Mouse (Mus musculus) lung, embryonic 14.5 days (tissue): Measurements from ENCODE around the gene Marcks. TPM values are rescaled to one million over a fixed set of nuclear protein-coding genes. Genes with fewer than 3 reads are reported as not detected.

Source experiments
- ATAC-seq: fragments of 200-750 bp; cut with Nextera tagmentation; 2 replicates; pipeline ENCODE4 v1.8.0; 2017; ENCODE audit warnings: mild to moderate bottlenecking, moderate TSS enrichment, moderate library complexity; ENCODE audit not compliant: insufficient read depth
- DNase-seq: peaks from one replicate; pipeline ENCODE4 v3.0.0-alpha.2; 2015
- H3K27ac ChIP-seq: fragments of 300-500 bp; sonication (generic); 2 replicates; pipeline ENCODE4 v1.5.1; 2014; ENCODE audit warnings: low read depth, mild to moderate bottlenecking, moderate library complexity
- H3K27me3 ChIP-seq: fragments of 300-500 bp; sonication (generic); 2 replicates; pipeline ENCODE4 v1.6.1; 2014; ENCODE audit warnings: low read length, control low read depth; ENCODE audit not compliant: insufficient read depth
- H3K36me3 ChIP-seq: fragments of 300-500 bp; sonication (generic); 2 replicates; pipeline ENCODE4 v1.6.1; 2014; ENCODE audit warnings: control low read depth; ENCODE audit not compliant: insufficient read depth
- H3K4me1 ChIP-seq: fragments of 300-500 bp; sonication (generic); 2 replicates; pipeline ENCODE4 v1.6.1; 2014; ENCODE audit warnings: antibody characterized with exemption, control low read depth; ENCODE audit not compliant: insufficient read depth
- H3K4me2 ChIP-seq: fragments of 300-500 bp; sonication (generic); 2 replicates; pipeline ENCODE4 v1.6.1; 2014; ENCODE audit warnings: mild to moderate bottlenecking
- H3K4me3 ChIP-seq: fragments of 300-500 bp; sonication (generic); 2 replicates; pipeline ENCODE4 v1.5.1; 2014; ENCODE audit warnings: low read depth, low read length
- H3K9ac ChIP-seq: fragments of 300-500 bp; sonication (generic); 2 replicates; pipeline ENCODE4 v1.6.1; 2014
- H3K9me3 ChIP-seq: fragments of 300-500 bp; sonication (generic); 2 replicates; pipeline ENCODE4 v1.6.1; 2016; ENCODE audit warnings: low read depth, low read length, control low read depth
- CTCF ChIP-seq: IDR thresholded peaks from 2 replicates; pipeline ENCODE4 v1.5.1; 2016; ENCODE audit warnings: antibody characterized with exemption, low read depth
- WGBS: fragments of 180-500 bp; shearing (Covaris S2); extraction: QIAGEN DNeasy Blood & Tissue Kit; methylation state at CpG from one replicate; pipeline ENCODE4 v1.1.7; 2014; 5-methylcytosine and 5-hydroxymethylcytosine counted together
- polyA plus RNA-seq: library from polyadenylated mRNA; unstranded; fragments of >200 nt; fragmentation: Nextera tagmentation; extraction: Ambion mirVana; gene quantifications from 2 replicates; pipeline ENCODE4 v1.2.1, GENCODE M21; 2014

Gene Marcks
- polyA plus RNA-seq, 1 experiment from 2014 or later: 162 TPM

- Histone ChIP-seq H3K4me2 (no peak overlapping the region), H3K27ac (no peak overlapping the region), H3K27me3 (no peaks in the 10 kb centered on the region), H3K4me3 (no peak overlapping the region), H3K9ac (no peak overlapping the region), H3K36me3 (no peaks in the 10 kb centered on the region), H3K9me3 (no peaks in the 10 kb centered on the region), H3K4me1 (no peaks in the 10 kb centered on the region)
- TF ChIP-seq CTCF: no peak
- DNase-seq: no peak
- WGBS: 41% methylated on average over 2 of the region's 2 CpGs
- no peak for ATAC-seq
Measured at GRCm38 (mm10) chr10:37111432-37111831, 27.3 kb downstream of the Marcks start.

- no peak overlapping the region for H3K4me2 ChIP-seq
- WGBS: 47% methylated on average over 4 of the region's 4 CpGs
- TF ChIP-seq CTCF: no peak
- no peak for ATAC-seq
- no peaks in the 10 kb centered on the region for H3K27me3 ChIP-seq
- H3K27ac ChIP-seq: no peak overlapping the region
- H3K4me3 ChIP-seq: no peak overlapping the region
- no peaks in the 10 kb centered on the region for H3K4me1 ChIP-seq
- H3K9ac ChIP-seq: no peak overlapping the region
- DNase-seq: peak; percentile 41
- no peaks in the 10 kb centered on the region for H3K36me3 ChIP-seq
- no peaks in the 10 kb centered on the region for H3K9me3 ChIP-seq
Measured at GRCm38 (mm10) chr10:37106871-37107627, 31.7 kb downstream of the Marcks start.

- Histone ChIP-seq H3K27ac (no peak overlapping the region), H3K9me3 (no peaks in the 10 kb centered on the region), H3K36me3 (no peaks in the 10 kb centered on the region), H3K4me2 (no peak overlapping the region), H3K4me1 (no peaks in the 10 kb centered on the region), H3K27me3 (no peaks in the 10 kb centered on the region), H3K9ac (no peak overlapping the region), H3K4me3 (no peak overlapping the region)
- 82% methylated on average over 8 of the region's 8 CpGs for WGBS
- no peak for DNase-seq
- ATAC-seq: no peak
- no peak for TF ChIP-seq CTCF
Measured at GRCm38 (mm10) chr10:37106303-37106702, 32.4 kb downstream of the Marcks start.

- H3K4me3 ChIP-seq: no peak overlapping the region
- no peak for TF ChIP-seq CTCF
- no peaks in the 10 kb centered on the region for H3K4me1 ChIP-seq
- no peak overlapping the region for H3K9ac ChIP-seq
- WGBS: 58% methylated on average over 4 of the region's 4 CpGs
- no peaks in the 10 kb centered on the region for H3K27me3 ChIP-seq
- ATAC-seq (no peak), DNase-seq (no peak)
- H3K36me3 ChIP-seq: no peaks in the 10 kb centered on the region
- H3K4me2 ChIP-seq: no peak overlapping the region
- no peak overlapping the region for H3K27ac ChIP-seq
- 0 out of 2 replicates have a peak, but pooled peaks cover 2% of the 10 kb centered on the region for H3K9me3 ChIP-seq
Measured at GRCm38 (mm10) chr10:37102227-37103080, 36.3 kb downstream of the Marcks start.

- no peak overlapping the region for H3K9ac ChIP-seq
- 78% methylated on average over 2 of the region's 2 CpGs for WGBS
- no peak for ATAC-seq
Measured at GRCm38 (mm10) chr10:37101733-37102132, 37.0 kb downstream of the Marcks start.

GRCm38 (mm10) chr10:37096529-37096928 lies 42.2 kb downstream of the Marcks start:
- DNase-seq: no peak
- no peaks in the 10 kb centered on the region for H3K36me3 ChIP-seq
- no peak overlapping the region for H3K4me3 ChIP-seq
- no peak for ATAC-seq
- H3K27me3 ChIP-seq: no peaks in the 10 kb centered on the region
- no peaks in the 10 kb centered on the region for H3K4me1 ChIP-seq
- no peak overlapping the region for H3K27ac ChIP-seq
- H3K4me2 ChIP-seq: no peak overlapping the region
- no peak for TF ChIP-seq CTCF
- WGBS: 89% methylated on average over 3 of the region's 3 CpGs
- H3K9me3 ChIP-seq: 0 out of 2 replicates have a peak, but pooled peaks cover 2% of the 10 kb centered on the region
- H3K9ac ChIP-seq: no peak overlapping the region

More at GRCm38 (mm10) chr10:37101733-37102132, 37.0 kb downstream of the Marcks start:
- no peaks in the 10 kb centered on the region for H3K36me3 ChIP-seq
- no peaks in the 10 kb centered on the region for H3K27me3 ChIP-seq
- H3K27ac ChIP-seq: no peak overlapping the region
- H3K9me3 ChIP-seq: 0 out of 2 replicates have a peak, but pooled peaks cover 2% of the 10 kb centered on the region
- H3K4me1 ChIP-seq: no peaks in the 10 kb centered on the region
- TF ChIP-seq CTCF: no peak
- no peak overlapping the region for H3K4me3 ChIP-seq
- H3K4me2 ChIP-seq: no peak overlapping the region
- no peak for DNase-seq

- DNase-seq (peak; percentile 43), ATAC-seq (no peak; the same call in 1 of the 2 replicates)
- Histone ChIP-seq H3K9ac (no peak overlapping the region), H3K4me2 (no peak overlapping the region), H3K4me1 (no peaks in the 10 kb centered on the region), H3K27ac (peak overlapping the region; percentile 20; the same call in 1 of the 2 replicates), H3K9me3 (0 out of 2 replicates have a peak, but pooled peaks cover 2% of the 10 kb centered on the region), H3K4me3 (no peak overlapping the region), H3K36me3 (no peaks in the 10 kb centered on the region), H3K27me3 (no peaks in the 10 kb centered on the region)
- no peak for TF ChIP-seq CTCF
- 33% methylated on average over 6 of the region's 6 CpGs for WGBS
Measured at GRCm38 (mm10) chr10:37095803-37096202, 42.9 kb downstream of the Marcks start.
